Mouse (Mus musculus): ENCODE measurements at regions not wholly inside any gene's neighbourhood (a gene's known extent, or its start where the extent isn't known, plus 50 kb on each side); places are given as distances from the start of the nearest gene placed in this dataset.

DNA sequence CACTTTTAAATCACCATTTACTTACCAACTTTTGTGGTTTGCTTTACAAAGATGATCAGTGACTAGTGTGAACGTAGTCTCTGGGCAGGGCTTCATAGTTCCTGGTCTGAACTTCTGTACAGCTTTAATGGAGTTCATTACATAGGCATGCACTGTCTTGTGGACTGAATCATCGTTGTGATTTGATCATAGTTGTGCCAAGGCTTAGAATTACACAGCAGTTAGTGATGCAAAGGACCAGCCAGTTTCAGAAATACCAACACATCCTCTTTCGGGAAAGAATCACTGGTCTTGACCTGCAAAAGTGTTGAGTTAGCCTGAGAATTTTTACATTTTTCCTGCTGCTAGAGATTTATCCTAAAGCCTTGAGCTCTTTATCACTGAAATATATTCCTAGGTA lies 222.3 kb upstream of the Marcks start:
- no peak for DNase-seq

GRCm38 (mm10) chr10:37358900-37359299 lies 220.2 kb upstream of the Marcks start:
- no peak for DNase-seq

- no peak for DNase-seq
Observed at GRCm38 (mm10) chr10:37358334-37358733, 219.6 kb upstream of the Marcks start.

GRCm38 (mm10) chr10:37357304-37358060 lies 218.8 kb upstream of the Marcks start:
- no peak for DNase-seq

- DNase-seq, result no peak
Observed at GRCm38 (mm10) chr10:37349261-37349660, 210.5 kb upstream of the Marcks start.

DNA sequence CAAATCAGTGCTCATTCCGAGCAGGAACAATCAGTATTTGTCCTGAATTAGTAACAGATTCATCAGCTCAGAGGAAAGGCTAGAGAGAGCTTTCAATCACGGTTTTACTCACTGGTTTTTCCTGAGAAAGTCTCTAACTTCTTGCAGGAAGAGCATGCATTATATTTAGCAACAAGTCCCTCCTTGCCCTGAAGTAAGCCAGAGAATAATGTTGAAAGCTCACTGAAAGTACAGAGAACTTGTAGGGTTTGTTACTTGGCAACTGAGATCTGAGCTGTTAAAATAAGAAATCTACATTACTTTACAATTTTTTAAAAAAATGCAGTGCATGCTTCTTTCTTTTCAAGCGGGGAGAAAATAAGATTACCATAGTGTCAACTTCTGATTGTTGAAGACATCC lies 209.7 kb upstream of the Marcks start:
- no peak for DNase-seq

DNA sequence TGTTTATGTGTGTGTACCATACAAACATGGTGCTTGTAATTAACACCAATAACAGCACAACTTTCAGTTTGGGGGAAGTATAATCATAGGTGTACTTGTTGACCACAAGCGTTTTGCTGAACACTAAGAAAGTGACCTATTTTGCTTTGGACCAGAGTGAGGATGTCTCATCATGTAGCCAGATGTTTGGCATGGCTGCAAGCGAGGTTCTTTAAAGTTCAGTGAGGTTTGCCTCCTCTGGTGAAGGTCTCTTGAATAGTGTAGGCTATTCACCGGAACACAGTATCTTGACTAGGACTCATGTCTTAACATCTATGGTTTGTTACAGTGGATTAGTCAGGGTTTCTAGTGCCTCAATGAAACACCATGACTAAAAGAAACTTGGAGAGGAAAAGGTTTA lies 208.9 kb upstream of the Marcks start:
- DNase-seq, result no peak

GRCm38 (mm10) chr10:37342675-37343074 lies 204.0 kb upstream of the Marcks start:
- DNase-seq, result no peak

DNA sequence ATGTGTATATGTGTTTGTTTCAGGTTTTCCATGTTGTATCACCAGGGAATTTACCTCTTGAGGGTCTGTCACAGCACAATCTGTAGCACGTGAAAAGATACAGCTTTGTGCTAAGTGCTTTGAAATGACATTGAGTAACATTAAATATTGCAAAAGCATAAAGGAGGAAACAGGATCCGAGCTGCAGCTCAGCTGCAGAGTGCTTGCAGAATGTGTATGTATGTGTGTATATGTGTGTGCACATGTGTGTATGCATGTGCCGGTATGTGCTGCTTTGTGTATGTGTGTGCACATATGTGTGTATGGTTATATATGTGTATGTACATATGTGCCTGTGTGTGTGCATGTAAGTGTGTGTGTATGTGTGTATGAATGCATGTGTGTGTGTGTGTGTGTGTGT lies 200.9 kb upstream of the Marcks start:
- no peak for DNase-seq

- DNase-seq, result no peak
Observed at GRCm38 (mm10) chr10:37338073-37338912, 199.6 kb upstream of the Marcks start.

DNA sequence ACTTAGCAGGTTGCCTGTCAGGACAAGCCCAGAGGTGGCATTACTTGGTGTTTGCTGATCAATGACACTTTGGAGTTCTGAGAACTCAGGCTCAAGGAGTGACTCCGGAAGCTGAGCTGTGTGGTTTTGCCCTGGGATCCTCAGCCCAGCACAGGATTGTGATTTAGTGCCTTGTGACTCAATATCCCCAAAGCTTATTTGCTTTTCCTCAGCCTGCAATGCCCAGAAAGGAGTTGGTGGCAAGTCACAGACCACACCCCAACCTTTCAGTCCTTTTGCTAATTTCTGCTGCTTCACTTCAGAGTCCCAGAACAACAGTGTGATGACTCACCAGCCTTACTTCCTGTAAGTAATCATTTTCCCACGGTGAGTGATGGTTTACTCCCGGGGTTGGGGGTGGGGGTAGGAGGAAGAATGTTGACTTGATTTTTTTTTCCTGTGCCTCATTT lies 198.5 kb upstream of the Marcks start:
- DNase-seq, result peak; percentile 27

DNA sequence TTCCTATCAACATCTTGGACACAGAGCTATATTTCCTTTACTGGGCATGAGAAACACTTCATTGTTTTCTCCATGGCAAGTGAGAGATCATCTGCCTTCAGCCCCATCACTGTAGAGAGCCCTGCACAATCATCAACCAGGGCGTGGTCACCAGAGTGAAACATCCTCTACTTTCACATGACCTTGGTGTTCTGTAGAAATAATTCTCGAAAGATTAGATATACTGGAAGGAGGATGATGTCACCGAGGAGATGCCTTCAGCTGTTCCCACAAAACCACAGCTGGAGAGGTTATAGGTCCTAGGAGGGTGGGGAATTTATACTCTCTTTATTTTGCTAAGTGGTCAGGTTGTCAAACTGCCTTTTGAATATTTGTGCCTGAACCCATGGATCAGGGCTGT lies 196.4 kb upstream of the Marcks start:
- DNase-seq, result no peak

GRCm38 (mm10) chr10:37326168-37326534 lies 187.4 kb upstream of the Marcks start:
- DNase-seq, result no peak

DNA sequence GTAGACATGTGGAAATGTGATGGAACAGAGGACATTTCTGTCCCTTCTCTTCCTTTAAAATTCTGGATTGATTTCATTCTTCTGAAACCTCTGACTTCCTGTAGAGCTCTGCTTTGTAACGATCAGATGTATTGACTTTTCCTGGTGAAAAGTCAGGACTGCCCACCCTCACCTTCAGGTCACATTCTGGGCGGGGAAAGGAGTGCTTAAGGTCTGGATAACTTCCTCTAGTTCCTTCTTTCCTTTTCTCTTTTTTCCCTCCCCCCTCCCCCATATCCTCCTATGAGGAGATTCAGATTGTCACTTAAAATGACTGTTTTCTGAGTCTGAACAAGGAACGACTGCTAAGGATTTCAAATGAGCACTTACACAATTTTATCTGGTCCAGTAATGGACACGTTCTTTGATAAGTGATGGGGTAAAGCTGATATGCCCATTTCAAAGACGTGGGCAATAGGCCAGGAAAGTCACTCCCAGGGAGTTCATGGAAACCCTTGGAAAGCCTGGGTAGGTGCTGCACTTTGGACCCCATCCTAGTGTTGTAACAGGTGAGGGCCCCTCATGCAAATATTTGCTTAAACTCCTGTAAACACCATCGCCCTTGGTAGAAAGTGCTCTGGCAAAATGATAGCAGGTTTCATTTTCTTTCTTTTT lies 186.9 kb upstream of the Marcks start:
- no peak for DNase-seq

DNA sequence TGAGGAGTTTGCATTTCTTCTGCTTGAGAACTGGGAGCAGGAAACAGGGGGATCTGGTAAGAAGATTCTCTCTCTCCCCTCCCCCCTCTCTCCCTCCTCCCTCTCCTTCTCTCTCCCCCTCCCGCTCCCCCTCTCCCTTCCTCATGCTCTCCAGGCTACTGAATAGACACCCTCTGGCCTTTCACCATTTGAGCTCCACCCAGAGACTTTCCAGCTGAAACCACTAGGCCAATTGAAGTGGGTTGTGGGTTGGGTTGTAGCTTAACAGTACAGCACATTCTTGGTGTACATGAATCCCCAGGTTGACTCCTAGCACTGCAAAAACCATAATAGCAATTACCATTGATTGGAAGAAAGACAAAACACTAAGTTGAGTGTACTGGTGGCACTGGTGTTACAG lies 185.0 kb upstream of the Marcks start:
- DNase-seq, result peak; percentile 56

DNA sequence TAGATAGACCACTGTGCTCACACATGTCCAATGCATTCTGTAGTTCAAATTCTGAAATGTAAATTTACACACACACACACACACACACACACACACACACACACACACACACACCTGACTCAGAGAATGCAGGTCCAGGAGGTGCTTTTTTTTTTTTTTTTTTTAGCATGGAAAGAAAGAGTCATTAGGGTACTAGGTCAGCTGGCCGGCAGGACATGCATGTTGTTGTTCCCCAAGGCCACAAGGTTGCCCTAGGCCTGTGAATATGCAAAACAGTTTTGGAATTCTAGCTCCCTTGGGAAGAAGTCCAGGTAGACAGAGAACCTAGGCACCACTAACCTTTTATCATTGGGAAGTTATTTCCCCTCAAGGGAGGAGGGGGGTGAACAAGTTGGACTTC lies 184.1 kb upstream of the Marcks start:
- DNase-seq, result no peak

DNA sequence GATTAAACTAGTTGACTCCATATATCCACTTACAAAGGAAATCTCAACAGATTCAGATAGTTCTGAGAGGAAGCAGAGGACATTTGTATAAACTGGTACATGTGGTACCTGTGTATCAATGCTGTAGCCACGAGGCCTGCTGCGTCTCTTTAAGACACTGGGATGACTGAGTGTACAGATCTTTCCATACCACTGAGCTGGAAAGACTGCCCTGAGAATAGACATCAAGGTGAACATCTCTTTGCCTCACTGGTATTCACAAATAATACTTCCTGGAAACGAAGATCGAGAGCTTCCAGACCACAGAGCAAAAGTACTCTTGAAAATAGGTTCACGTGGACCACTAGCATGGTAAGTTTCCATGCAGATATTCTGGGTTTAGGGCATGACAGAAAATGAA lies 183.6 kb upstream of the Marcks start:
- no peak for DNase-seq

DNA sequence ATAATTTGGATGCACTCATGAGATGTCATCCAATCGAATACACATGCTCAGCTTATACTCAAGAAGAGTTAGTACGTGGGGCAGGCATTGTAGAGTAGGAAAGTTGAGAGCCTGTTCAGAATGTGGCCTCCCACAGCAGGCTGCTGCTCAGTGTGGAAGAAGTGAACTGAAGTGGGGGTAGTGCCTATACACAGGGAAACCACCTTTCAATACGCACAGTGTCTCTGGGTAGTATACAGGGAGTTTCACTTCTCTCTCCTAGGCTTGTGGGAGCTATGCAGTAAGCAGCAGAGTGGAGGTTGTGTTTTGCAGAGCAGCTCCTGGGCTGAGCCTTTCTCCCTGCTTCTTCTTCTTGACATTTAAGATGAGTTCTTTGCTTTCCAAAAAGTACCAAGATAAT lies 182.5 kb upstream of the Marcks start:
- peak; percentile 30 for DNase-seq

GRCm38 (mm10) chr10:37319746-37320430 lies 181.2 kb upstream of the Marcks start:
- no peak for DNase-seq

GRCm38 (mm10) chr10:37316701-37317100 lies 178.0 kb upstream of the Marcks start:
- DNase-seq, result no peak

DNA sequence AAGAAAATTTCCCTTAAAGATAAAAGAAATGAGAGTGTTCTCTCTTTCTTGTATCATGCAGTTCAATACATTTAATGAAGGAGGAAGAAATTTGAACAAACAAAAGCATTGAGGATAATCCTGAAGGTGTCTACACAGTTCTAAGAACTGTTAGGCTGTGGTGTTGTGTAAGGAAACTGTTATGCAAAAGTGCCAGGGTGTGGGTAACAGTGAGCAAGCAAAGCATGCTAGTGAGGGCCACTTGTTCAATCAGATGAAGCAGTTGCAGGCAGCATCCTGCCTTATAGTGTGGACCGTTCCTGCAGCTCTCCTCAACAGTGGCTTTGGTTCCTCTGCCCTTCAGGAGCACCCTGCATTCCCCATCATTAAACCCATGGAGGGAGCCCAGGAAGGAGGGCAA lies 177.1 kb upstream of the Marcks start:
- no peak for DNase-seq

- no peak for DNase-seq
Observed at GRCm38 (mm10) chr10:37314746-37315430, 176.2 kb upstream of the Marcks start.

GRCm38 (mm10) chr10:37313461-37313860 lies 174.7 kb upstream of the Marcks start:
- no peak for DNase-seq
